In the genomic region with DNA sequence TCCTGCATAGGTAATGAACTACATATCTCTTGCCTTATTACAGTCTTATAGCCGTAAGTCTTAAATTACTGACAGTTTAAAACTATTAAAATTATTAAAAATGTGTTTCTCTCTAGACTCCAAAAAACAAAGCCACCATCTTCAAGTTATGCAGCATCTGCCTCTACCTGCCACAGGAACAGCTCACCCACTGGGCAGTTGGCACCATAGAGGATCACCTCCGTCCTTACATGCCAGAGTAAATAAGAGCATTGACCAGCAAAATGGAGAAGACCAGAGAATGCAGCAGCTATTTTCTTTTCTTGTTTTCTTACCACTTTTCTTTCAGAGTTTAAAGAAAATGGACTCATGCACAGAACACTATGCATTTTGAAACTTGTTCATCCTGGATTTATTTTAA, we compare ENCODE assay signal across 13 mouse cellular contexts.
"Had no signal": no experiment of that assay in that cellular context is flagged by ENCODE, and none has a peak within 500 bp of the region (broad histone marks: within the 10 kb centered on the region; RNA-seq: fewer than 3 reads in every experiment).

No protein-coding gene starts in this region.

- DNase-seq: lung, adult 18-20 months; lung, embryonic 14.5 days; lung, postnatal 10 days; lung, postnatal 4 days; midbrain, embryonic 14.5 days; retina, postnatal 1 day; right cerebral cortex, adult 18-20 months; right cerebral cortex, postnatal 25 days; right cerebral cortex, postnatal 4 days; spleen, adult 18-20 months; thymus, adult 18-20 months; thymus, postnatal 14 days; thymus, postnatal 36 days had no signal
